Mouse (Mus musculus) urinary bladder, postnatal 10 days (tissue): ENCODE data around the gene Dnase1l3.

ENCODE experiments used
- DNase-seq: peaks from one replicate; pipeline ENCODE4 v3.0.0; 2022; ENCODE audit warnings: low spot score

Gene Dnase1l3

GRCm38 (mm10) chr14:7994271-7994767 lies at the start of gene Dnase1l3:
TSS of gene Dnase1l3 (minus strand) at chr14:7994573.
- DNase-seq, result no peak

DNA sequence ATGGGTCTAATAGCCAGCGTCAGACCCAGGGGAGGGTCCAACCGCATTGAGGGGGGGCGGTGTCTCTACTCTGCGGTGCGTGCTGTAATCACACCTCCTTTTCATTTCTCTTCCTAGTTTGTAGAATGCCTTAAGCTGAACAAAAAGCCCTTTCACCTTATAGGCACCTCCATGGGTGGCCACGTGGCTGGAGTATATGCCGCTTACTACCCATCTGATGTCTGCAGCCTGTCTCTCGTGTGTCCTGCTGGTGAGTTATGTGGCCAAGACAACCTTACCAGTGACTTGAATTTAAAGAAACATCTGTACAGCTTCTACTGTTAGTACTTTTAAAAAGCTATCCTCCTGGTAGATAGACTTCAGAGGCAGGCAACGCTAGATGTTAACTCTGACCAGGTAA lies 48.2 kb upstream of the Dnase1l3 start:
- no peak for DNase-seq

DNA sequence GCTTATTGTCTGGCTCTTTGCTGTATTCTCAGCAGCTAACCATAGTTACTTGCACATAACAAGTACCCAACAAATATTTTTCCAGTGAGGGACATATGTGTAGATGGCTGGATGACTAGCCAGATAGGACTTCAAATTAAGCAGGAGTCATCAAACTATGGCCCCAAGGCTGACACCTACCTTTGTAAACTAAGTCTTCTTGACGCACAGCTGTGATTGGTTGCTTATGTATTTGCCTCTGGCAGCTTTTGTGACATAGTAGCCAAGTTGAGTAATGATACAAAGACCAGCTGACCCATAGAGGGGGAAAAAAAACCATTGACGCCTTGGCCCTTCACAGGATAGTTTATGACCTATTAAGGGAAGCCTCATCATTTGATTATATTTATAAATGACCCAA lies 47.7 kb upstream of the Dnase1l3 start:
- no peak for DNase-seq

GRCm38 (mm10) chr14:8040911-8041678 lies 46.7 kb upstream of the Dnase1l3 start:
- DNase-seq, result no peak

- no peak for DNase-seq
Observed at GRCm38 (mm10) chr14:8040179-8040578, 45.8 kb upstream of the Dnase1l3 start.

- no peak for DNase-seq
Observed at GRCm38 (mm10) chr14:8038791-8039448, 44.5 kb upstream of the Dnase1l3 start.

GRCm38 (mm10) chr14:8038150-8038549 lies 43.8 kb upstream of the Dnase1l3 start:
- no peak for DNase-seq

DNA sequence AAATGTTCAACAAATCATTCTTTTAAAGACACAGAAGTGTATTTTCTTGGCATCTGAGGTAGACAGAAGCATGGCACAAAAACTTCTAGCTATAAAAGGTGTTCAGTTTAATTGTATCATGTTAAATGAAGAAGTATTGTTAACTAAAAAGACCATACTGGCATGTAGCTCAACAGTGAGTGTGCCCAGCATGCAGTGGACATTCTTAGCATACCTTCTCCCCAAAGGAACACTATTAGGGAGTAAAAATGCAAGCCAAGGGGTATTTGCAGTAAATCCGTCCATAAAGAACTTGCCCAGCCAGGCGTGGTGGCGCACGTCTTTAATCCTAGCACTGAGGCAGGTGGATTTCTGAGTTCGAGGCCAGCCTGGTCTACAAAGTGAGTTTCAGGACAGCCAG lies 42.0 kb upstream of the Dnase1l3 start:
- DNase-seq, result no peak

GRCm38 (mm10) chr14:8035951-8036350 lies 41.6 kb upstream of the Dnase1l3 start:
- no peak for DNase-seq

- DNase-seq, result no peak
Observed at GRCm38 (mm10) chr14:8034561-8034960, 40.2 kb upstream of the Dnase1l3 start.

GRCm38 (mm10) chr14:8032087-8032944 lies 37.9 kb upstream of the Dnase1l3 start:
- no peak for DNase-seq

- DNase-seq, result no peak
Observed at GRCm38 (mm10) chr14:8030535-8030934, 36.2 kb upstream of the Dnase1l3 start.

DNA sequence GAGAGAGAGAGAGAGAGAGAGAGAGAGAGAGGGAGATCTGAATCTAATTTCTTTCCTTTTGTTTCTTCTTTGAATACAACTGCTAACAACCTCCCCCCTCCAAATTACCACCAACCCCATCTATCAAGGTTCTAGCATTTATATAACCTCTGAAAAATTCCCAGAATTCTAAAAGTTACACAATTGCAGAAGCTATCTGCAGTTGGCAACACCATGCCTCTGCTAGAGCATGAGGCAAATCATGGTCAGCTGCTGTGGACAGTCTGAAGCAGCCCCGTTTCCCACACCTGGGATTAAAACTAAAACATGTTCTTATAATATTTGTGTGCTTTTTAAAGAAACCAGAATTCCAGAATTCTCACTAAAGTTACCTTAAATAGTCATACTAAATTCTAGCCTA lies 35.4 kb upstream of the Dnase1l3 start:
- no peak for DNase-seq

DNA sequence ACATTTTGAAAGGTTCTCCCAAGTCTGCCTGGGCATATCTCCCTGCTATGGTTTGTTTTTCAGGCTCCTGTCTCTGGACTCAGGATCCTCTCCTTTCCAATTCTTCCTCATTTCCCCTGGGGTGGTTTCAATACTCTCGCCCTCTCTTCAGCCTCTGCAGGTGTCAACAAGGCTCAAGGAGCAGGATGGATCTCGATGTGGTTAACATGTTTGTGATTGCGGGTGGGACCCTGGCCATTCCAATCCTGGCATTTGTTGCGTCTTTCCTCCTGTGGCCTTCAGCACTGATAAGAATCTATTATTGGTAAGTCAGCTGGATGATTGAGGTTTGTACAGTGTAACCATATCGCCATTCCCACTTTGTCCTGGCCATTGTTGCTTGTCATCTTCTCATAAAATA lies 33.7 kb upstream of the Dnase1l3 start:
- DNase-seq, result no peak

DNA sequence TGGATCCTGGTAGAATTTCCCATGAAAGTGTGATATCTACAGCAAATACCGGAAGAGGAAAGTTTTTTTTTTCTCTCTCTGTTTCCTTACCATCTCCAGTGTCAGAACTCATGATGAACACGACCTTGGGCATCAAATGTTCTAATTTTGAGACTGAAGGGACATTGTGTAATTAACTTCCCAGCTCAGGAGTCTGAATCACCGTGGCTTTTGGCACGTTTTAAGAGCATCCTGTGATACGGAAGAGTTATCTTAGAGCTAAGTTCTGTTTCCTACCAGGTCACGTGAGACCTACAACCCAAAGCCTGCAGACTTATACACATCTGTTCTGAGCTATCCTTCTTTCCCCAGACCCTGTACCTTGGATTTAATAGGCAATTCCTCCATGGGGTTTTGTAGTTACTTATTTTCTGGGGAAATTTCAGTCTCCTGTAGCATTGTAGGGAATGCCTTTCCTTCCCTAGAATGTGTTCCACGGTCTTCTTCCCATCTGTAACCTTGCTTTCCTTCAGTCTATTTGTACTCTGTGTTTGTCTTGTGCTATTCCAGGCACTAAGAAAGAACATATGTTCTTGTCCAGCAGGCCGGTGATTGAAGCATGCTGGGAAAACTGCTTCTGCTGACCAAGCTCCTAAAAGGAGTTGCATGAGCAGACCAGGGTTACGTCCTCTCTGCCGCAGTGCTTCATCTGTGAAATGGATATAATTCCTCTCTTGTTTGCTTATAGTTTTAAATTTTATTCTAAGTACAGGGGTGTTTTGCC lies 32.6 kb upstream of the Dnase1l3 start:
- no peak for DNase-seq

DNA sequence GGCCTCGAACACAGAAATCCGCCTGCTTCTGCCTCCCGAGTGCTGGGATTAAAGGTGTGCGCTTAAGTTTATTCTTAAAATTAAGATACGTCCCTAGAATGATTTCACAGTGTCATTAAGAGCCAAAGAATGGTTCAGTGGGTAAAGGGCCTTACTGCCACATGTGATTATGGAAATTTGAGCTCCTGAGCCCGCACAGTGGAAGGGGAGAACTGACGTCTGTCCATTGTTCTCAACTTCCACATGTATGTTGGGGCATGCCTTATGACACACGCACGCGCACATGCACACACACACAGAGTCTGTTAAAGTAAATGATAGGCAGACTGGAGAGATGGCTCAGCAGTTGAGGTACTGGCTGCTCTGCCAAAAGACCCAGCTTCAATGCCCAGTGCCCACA lies 30.6 kb upstream of the Dnase1l3 start:
- DNase-seq, result no peak

GRCm38 (mm10) chr14:8024469-8024868 lies 30.1 kb upstream of the Dnase1l3 start:
- DNase-seq, result no peak

DNA sequence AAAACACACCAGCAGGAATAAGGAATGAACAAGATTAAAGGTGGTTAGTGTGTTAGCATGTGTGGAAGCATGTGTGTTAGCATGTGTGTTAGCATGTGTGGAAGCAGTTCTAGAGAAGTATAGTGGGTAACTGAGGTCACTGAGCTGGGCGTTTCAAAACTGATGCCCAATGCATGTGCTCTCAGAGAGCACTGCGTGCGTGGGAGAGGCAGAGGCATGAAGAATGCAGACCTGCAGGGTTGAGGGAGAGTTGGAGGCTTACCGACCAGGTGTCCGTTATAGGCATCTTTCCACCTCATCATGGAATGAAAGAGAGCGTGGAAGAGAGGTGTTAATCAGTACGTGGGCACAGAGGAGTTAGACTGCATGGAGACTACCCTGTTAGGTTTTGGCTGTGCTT lies 26.2 kb upstream of the Dnase1l3 start:
- DNase-seq, result no peak

GRCm38 (mm10) chr14:8020011-8020410 lies 25.6 kb upstream of the Dnase1l3 start:
- DNase-seq, result no peak

GRCm38 (mm10) chr14:8016951-8017350 lies 22.6 kb upstream of the Dnase1l3 start:
- no peak for DNase-seq

- no peak for DNase-seq
Observed at GRCm38 (mm10) chr14:8016276-8016675, 21.9 kb upstream of the Dnase1l3 start.

GRCm38 (mm10) chr14:8015756-8016155 lies 21.4 kb upstream of the Dnase1l3 start:
- DNase-seq, result no peak
